Mouse (Mus musculus): ENCODE measurements around the gene Wdr92. TPM values are rescaled to one million over a fixed set of nuclear protein-coding genes. Genes with fewer than 3 reads are reported as not detected.

Gene Wdr92
- polyA plus RNA-seq, 1 experiment = 44.6 TPM

GRCm38 (mm10) chr11:17199170-17199569, 17.3 kb downstream of the Wdr92 start:
- Histone ChIP-seq H3K36me3 (ENCODE audit: control insufficient read depth, insufficient read depth, low read length, poor library complexity, severe bottlenecking) (peaks cover 58% of the 10 kb centered on the region), H3K27ac (ENCODE audit: insufficient read depth, low read length) (no peak overlapping the region), H3K27me3 (ENCODE audit: control insufficient read depth, insufficient read depth, low read length, poor library complexity, severe bottlenecking) (no peaks in the 10 kb centered on the region), H3K9me3 (replicated peaks; ENCODE audit: control insufficient read depth, insufficient read depth, low read length, poor library complexity, severe bottlenecking) (no peaks in the 10 kb centered on the region), H3K9ac (ENCODE audit: low read depth, poor library complexity, severe bottlenecking) (no peak overlapping the region), H3K4me1 (ENCODE audit: control insufficient read depth, insufficient read depth, low read length) (no peaks in the 10 kb centered on the region), H3K4me3 (ENCODE audit: low read depth, low read length) (no peak overlapping the region)
- TF ChIP-seq EP300 (IDR thresholded peaks at IDR 0.05; ENCODE audit: insufficient read depth, low read depth, low read length) = no peak
- TF ChIP-seq POLR2A (IDR thresholded peaks at IDR 0.05; ENCODE audit: insufficient read depth, low read length) = no peak
- no peak for TF ChIP-seq CTCF (IDR thresholded peaks at IDR 0.05; ENCODE audit: low read depth, low read length)

GRCm38 (mm10) chr11:17199840-17200501, 18.1 kb downstream of the Wdr92 start:
- H3K4me1 ChIP-seq (ENCODE audit: control insufficient read depth, insufficient read depth, low read length) = no peaks in the 10 kb centered on the region
- no peak overlapping the region for H3K27ac ChIP-seq (ENCODE audit: insufficient read depth, low read length)
- TF ChIP-seq CTCF (IDR thresholded peaks at IDR 0.05; ENCODE audit: low read depth, low read length) = no peak
- H3K9me3 ChIP-seq (replicated peaks; ENCODE audit: control insufficient read depth, insufficient read depth, low read length, poor library complexity, severe bottlenecking) = no peaks in the 10 kb centered on the region
- no peak overlapping the region for H3K4me3 ChIP-seq (ENCODE audit: low read depth, low read length)
- peaks cover 57% of the 10 kb centered on the region for H3K36me3 ChIP-seq (ENCODE audit: control insufficient read depth, insufficient read depth, low read length, poor library complexity, severe bottlenecking)
- no peak overlapping the region for H3K9ac ChIP-seq (ENCODE audit: low read depth, poor library complexity, severe bottlenecking)
- H3K27me3 ChIP-seq (ENCODE audit: control insufficient read depth, insufficient read depth, low read length, poor library complexity, severe bottlenecking) = no peaks in the 10 kb centered on the region

GRCm38 (mm10) chr11:17200936-17201335, 19.0 kb downstream of the Wdr92 start:
- H3K4me1 ChIP-seq (ENCODE audit: control insufficient read depth, insufficient read depth, low read length) = no peaks in the 10 kb centered on the region
- H3K36me3 ChIP-seq (ENCODE audit: control insufficient read depth, insufficient read depth, low read length, poor library complexity, severe bottlenecking) = peaks cover 52% of the 10 kb centered on the region
- no peak overlapping the region for H3K27ac ChIP-seq (ENCODE audit: insufficient read depth, low read length)

GRCm38 (mm10) chr11:17202481-17202880, 20.6 kb downstream of the Wdr92 start:
- Histone ChIP-seq H3K4me1 (ENCODE audit: control insufficient read depth, insufficient read depth, low read length) (no peaks in the 10 kb centered on the region), H3K9ac (ENCODE audit: low read depth, poor library complexity, severe bottlenecking) (no peak overlapping the region), H3K27me3 (ENCODE audit: control insufficient read depth, insufficient read depth, low read length, poor library complexity, severe bottlenecking) (no peaks in the 10 kb centered on the region), H3K4me3 (ENCODE audit: low read depth, low read length) (no peak overlapping the region), H3K36me3 (ENCODE audit: control insufficient read depth, insufficient read depth, low read length, poor library complexity, severe bottlenecking) (peaks cover 47% of the 10 kb centered on the region), H3K27ac (ENCODE audit: insufficient read depth, low read length) (no peak overlapping the region), H3K9me3 (replicated peaks; ENCODE audit: control insufficient read depth, insufficient read depth, low read length, poor library complexity, severe bottlenecking) (no peaks in the 10 kb centered on the region)
- TF ChIP-seq EP300 (IDR thresholded peaks at IDR 0.05; ENCODE audit: insufficient read depth, low read depth, low read length) (no peak), CTCF (IDR thresholded peaks at IDR 0.05; ENCODE audit: low read depth, low read length) (no peak), POLR2A (IDR thresholded peaks at IDR 0.05; ENCODE audit: insufficient read depth, low read length) (no peak)

More at GRCm38 (mm10) chr11:17200936-17201335, 19.0 kb downstream of the Wdr92 start:
- TF ChIP-seq POLR2A (IDR thresholded peaks at IDR 0.05; ENCODE audit: insufficient read depth, low read length) (no peak), CTCF (IDR thresholded peaks at IDR 0.05; ENCODE audit: low read depth, low read length) (no peak)
- H3K27me3 ChIP-seq (ENCODE audit: control insufficient read depth, insufficient read depth, low read length, poor library complexity, severe bottlenecking) = no peaks in the 10 kb centered on the region
- H3K9ac ChIP-seq (ENCODE audit: low read depth, poor library complexity, severe bottlenecking) = no peak overlapping the region
- no peaks in the 10 kb centered on the region for H3K9me3 ChIP-seq (replicated peaks; ENCODE audit: control insufficient read depth, insufficient read depth, low read length, poor library complexity, severe bottlenecking)
- no peak overlapping the region for H3K4me3 ChIP-seq (ENCODE audit: low read depth, low read length)

- H3K27ac ChIP-seq (ENCODE audit: insufficient read depth, low read length) = peak within 1 kb of the TSS; percentile 28; the same call in 1 of the 2 replicates
- TF ChIP-seq POLR2A (IDR thresholded peaks at IDR 0.05; ENCODE audit: insufficient read depth, low read length) = peak; percentile 26
- TF ChIP-seq EP300 (IDR thresholded peaks at IDR 0.05; ENCODE audit: insufficient read depth, low read depth, low read length) = no peak
These were observed 29.6 kb downstream of the Wdr92 start, which contains the start of gene Pno1 for GRCm38 (mm10) chr11:17211258-17212140. Gene Pno1, minus strand, starts transcription at chr11:17211568.

GRCm38 (mm10) chr11:17212141-17212495, 30.2 kb downstream of the Wdr92 start:
- no peaks in the 10 kb centered on the region for H3K4me1 ChIP-seq (ENCODE audit: control insufficient read depth, insufficient read depth, low read length)
- H3K36me3 ChIP-seq (ENCODE audit: control insufficient read depth, insufficient read depth, low read length, poor library complexity, severe bottlenecking) = peaks cover 21% of the 10 kb centered on the region
- H3K4me3 ChIP-seq (ENCODE audit: low read depth, low read length) = peak overlapping the region; percentile 98
- no peak for TF ChIP-seq EP300 (IDR thresholded peaks at IDR 0.05; ENCODE audit: insufficient read depth, low read depth, low read length)
- TF ChIP-seq CTCF (IDR thresholded peaks at IDR 0.05; ENCODE audit: low read depth, low read length) = no peak
- H3K9ac ChIP-seq (ENCODE audit: low read depth, poor library complexity, severe bottlenecking) = peak overlapping the region; percentile 75
- no peaks in the 10 kb centered on the region for H3K27me3 ChIP-seq (ENCODE audit: control insufficient read depth, insufficient read depth, low read length, poor library complexity, severe bottlenecking)
- no peak overlapping the region for H3K27ac ChIP-seq (ENCODE audit: insufficient read depth, low read length)
- peaks cover 16% of the 10 kb centered on the region for H3K9me3 ChIP-seq (replicated peaks; ENCODE audit: control insufficient read depth, insufficient read depth, low read length, poor library complexity, severe bottlenecking)

More at GRCm38 (mm10) chr11:17211258-17212140, 29.6 kb downstream of the Wdr92 start, which contains the start of gene Pno1:
- no peaks in the 10 kb centered on the region for H3K4me1 ChIP-seq (ENCODE audit: control insufficient read depth, insufficient read depth, low read length)
- peak within 1 kb of the TSS; percentile 98 for H3K4me3 ChIP-seq (ENCODE audit: low read depth, low read length)
- no peaks in the 10 kb centered on the region for H3K27me3 ChIP-seq (ENCODE audit: control insufficient read depth, insufficient read depth, low read length, poor library complexity, severe bottlenecking)
- peaks cover 16% of the 10 kb centered on the region for H3K9me3 ChIP-seq (replicated peaks; ENCODE audit: control insufficient read depth, insufficient read depth, low read length, poor library complexity, severe bottlenecking)
- H3K9ac ChIP-seq (ENCODE audit: low read depth, poor library complexity, severe bottlenecking) = peak within 1 kb of the TSS; percentile 75
- peaks cover 23% of the 10 kb centered on the region for H3K36me3 ChIP-seq (ENCODE audit: control insufficient read depth, insufficient read depth, low read length, poor library complexity, severe bottlenecking)
